Mouse (Mus musculus) left cerebral cortex, adult 9 months (tissue): ENCODE data around the gene Col2a1.

ENCODE experiments used
- DNase-seq, 2 experiments: peaks; one replicate each; pipeline ENCODE4 v3.0.0; 2022; ENCODE audit warnings: low spot score in 2 of 2

Gene Col2a1

DNA sequence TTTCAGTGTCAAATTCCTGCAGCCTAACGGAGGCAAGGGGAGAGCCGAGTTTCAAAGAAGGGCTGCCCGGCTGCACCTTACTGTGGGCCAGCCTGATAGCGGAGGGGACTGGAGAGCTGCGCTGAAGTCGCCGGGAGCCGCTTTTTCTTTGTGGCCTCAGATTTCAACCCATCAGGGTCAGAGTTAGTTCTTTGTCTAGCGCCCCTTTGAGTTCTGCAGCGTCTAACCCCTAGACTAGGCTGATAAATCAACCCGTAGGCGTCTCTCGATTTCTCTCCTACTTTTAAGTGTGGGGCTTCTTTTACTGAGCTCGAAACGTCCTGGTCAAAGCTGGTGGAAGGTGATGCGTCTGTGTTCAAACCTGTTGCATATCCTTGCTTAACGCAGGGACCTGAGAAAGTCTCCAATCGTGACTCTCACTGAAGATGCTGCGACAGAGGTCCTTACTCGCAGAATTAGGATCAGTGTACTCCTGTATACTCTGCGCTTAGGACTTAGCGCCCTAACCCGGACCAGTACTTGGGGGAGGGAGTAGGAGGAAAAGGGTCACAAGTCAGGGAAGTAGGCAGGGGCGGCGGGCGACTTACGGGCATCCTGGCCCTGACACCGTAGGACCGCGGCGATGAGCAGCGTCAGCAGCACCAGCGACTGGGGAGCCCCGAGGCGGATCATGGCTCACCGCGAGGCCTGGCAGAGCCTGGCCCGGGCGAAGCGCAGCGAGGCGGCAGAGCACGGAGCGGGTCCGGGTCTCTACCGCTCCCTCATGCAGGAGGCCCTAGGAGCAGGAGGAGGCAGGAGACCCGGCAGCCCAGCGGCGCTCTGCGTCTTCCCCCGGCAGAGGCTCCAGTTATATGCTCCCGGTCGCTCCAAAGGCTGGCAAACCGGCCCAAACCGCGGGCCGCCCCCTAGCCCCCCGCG lies at the start of gene Col2a1:
Gene Col2a1 (minus strand): TSS at position 874 of the 918 bp plus-strand sequence.
- no peak for DNase-seq

GRCm38 (mm10) chr15:98051685-98052084 lies 47.2 kb upstream of the Col2a1 start:
- DNase-seq = no peak

DNA sequence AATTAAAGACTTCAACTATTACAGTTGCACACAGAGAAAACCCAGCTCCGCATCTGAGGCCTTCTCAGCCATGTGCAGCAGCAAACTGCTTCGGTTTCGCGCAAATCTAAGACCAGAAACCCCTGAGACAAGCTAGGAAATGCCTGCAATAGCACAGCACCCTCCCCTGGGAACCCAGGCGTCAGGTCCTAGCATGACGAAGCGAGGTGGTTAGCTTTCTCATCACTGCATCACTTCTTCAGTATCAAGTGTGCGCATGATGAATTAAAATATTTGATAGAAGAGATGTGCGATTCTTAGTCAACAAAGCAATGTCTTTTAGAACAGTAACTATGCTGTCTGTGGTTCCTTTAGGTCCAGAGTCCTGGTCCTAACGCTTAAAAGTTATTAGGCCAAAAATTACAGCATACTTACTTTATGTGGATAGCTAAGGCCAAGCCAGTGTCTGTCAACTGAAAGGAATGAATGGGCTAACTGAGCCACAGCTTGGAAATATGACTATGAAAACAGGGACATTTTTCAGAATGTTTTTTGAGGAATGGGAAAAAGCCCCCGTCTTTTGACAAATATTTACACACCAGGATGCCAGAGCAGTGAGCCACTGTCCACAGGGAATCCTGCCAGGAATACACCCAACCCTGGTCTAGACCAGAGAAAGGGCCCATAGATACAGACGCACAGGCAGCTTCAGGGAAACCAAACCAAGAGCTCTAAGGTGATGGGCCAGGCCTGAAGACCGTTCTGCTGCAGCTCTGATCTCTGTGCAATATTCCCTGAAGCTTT lies 44.6 kb upstream of the Col2a1 start:
- DNase-seq = no peak

DNA sequence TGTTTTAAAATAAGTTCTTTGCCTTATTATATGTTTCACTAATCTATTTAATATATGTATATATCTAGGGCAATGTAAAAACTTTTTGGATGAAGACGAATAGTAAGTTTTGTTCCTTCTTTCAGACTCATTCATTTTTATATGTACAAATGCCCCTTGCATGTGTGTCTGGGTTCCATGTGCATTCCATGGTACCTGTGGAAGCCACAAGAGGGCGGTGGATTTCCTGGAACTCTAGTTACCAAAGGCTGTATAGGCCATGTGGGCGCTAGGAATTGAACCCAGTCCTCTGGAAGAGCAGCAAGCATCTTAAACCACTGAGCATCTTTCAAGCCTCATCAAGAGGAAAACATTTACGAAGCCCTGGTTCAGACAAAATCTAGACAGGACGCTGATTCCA lies 39.9 kb upstream of the Col2a1 start:
- DNase-seq = no peak

DNA sequence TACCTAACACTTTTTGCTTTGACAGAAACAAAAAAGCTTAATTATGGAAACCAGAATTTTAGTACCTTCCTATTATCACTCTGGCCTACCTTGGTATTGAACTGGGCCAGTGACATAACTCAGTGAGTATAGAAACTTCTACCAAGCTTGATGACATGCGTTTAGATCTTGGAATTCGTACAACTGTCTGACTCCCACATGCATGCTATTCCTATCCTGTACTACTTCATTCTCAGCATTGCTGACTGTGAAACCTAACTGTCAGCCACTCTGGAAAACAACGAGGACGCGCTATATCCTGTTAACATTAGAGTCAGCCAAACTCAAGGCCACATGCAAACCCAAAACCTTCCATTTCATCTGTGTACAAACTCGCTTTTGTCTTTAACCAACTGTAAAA lies 39.5 kb upstream of the Col2a1 start:
- no peak for DNase-seq

DNA sequence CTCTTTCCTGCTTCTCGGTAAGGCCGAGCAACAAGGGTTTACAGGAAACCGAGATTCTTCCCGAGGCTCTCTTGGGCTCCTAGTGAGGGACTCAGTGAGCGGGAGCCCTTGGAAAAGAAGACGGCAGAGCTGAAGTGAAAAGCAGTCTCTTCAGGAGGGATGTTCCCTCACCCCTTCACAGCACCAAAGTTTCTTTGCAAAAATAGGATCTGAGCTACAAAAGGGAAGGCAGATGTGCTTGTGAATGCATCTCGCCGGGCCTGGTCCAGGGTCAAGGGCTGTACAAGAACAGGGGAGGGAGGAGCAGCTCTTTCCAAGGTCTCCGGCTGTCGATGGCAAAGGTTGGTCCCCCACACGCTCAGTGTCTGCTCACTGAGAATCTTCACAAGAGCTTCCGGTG lies 38.0 kb upstream of the Col2a1 start:
- DNase-seq = no peak

- DNase-seq = no peak
These were observed 35.2 kb upstream of the Col2a1 start for GRCm38 (mm10) chr15:98039682-98040081.

GRCm38 (mm10) chr15:98036578-98036977 lies 32.1 kb upstream of the Col2a1 start:
- DNase-seq = no peak

DNA sequence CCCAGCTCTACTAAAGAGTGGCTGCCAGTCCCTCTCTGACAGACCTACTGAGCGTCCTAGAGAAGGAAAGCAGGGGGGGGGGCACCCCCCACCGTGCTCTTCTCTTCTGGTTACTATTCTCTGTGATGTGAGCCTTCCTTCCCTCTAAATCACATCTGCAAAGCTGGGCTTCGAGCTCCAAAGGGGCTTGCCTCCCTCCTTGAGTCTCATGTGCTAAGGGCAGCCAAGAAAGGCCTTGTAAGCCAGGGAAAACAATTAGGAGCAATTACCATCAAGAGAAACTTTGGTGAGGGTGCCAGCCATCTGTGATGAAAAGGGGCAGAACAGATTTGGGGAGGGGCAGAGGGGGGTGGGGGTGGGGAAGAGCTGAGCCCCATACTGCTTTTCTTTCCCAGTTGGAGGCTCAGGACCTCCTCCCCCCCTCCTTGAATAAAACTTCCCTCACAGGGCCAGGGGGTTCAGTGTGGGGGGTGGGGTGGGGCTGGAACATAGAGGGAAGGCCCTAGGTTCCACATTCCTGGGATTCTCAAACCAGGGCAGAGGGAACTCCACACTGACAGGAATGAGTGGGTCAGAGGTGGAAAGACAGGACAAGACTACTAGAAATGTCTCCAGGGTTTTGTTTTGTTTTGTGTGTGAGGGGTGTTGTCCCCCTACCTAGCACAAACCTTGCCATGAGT lies 30.7 kb upstream of the Col2a1 start:
- DNase-seq = no peak

- no peak for DNase-seq
These were observed 28.8 kb upstream of the Col2a1 start for GRCm38 (mm10) chr15:98033233-98033748.

DNA sequence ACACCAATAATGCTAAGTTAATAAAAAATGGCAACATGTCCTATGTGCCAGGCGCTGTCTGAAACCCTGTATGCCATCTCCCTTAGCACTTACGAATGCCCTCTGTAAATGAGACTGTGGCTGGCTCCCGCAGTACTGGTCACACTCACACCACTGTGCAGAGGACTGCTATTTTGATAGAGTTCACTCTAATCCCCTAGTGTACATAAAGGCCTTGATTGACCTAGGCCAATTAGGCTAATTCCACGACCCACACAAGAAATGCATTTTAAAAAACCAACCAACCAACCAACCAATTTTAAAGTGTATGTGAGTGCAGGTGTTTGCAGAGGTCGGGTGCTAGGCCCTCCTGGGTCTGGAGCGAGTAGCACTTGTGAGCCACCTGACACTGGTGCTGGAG lies 25.3 kb upstream of the Col2a1 start:
- DNase-seq = no peak

- no peak for DNase-seq
These were observed 22.7 kb upstream of the Col2a1 start for GRCm38 (mm10) chr15:98026967-98027904.

DNA sequence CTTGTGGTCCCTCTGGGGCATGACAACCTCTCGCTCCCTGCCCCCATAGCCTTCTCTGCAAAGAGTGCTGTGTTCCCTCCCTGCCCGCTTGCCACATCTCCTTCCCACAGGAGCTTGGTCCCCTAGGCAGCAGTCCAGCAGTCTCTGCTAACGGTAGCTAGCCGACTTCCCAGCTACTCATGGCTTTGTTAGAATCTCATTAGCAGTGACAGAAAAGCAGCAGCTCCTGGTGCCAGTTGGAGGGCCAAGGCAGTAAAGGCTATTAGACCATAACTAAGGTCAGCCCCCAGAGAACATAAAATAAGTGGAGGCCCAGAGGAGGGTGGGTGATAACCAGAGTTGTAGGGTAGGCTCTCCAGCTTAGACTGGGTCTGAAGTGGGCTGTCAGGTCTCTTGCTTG lies 21.1 kb upstream of the Col2a1 start:
- peak in 1 of 2 experiments; percentile 10 for DNase-seq

GRCm38 (mm10) chr15:98023137-98023536 lies 18.6 kb upstream of the Col2a1 start:
- DNase-seq = no peak

DNA sequence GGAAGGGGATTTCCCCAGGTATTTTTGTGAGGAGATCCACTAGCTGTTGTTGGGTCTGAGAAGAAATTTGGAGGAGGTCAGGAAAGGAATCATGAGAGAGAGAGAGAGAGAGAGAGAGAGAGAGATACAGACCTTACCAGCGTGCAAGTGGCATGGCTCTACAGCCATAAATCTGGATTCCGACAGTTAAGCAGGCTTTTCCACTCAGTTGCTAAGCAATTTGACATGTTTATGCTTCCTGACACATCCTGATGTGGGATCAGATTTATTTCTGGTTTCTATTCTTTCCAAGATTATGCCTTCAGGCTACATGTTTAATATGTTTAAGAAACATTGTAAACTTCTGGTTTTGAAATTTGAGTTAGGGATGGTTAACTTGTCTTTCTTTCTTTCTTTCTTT lies 17.4 kb upstream of the Col2a1 start:
- no peak for DNase-seq

- DNase-seq = no peak
These were observed 14.6 kb upstream of the Col2a1 start for GRCm38 (mm10) chr15:98019047-98019446.

- no peak for DNase-seq
These were observed 13.4 kb upstream of the Col2a1 start for GRCm38 (mm10) chr15:98017925-98018324.

GRCm38 (mm10) chr15:98012810-98013209 lies 8.3 kb upstream of the Col2a1 start:
- DNase-seq = no peak

DNA sequence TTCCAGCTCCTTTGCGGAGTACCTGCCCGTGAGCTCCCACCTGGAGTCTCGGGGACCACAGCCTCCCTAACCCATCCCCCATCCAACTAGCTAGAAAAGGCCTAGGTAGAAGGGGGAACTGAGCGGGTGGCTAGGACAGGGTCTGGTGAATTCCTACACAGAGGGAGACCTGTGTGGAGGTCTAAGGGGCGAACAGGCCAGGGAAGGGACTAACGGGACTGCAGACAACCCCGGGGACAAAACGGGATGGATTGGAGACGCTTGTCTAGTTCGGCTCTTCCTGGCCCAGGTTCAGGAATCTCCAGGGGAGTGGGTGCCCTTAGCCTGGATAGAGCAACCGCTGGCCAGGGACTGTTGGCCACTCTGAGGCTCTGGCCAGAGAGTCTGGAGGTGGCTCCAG lies 686 bp upstream of the Col2a1 start:
- no peak for DNase-seq

GRCm38 (mm10) chr15:98004740-98005159 lies 255 bp upstream of the Col2a1 start:
- DNase-seq = no peak
